Mouse (Mus musculus) MEL (cell line): ENCODE measurements around the gene Gnrhr. TPM values are rescaled to one million over a fixed set of nuclear protein-coding genes. Genes with fewer than 3 reads are reported as not detected.

Experiments used
- DNase-seq: peaks from one replicate; pipeline ENCODE4 v3.0.0; 2011; ENCODE audit warnings: low read depth, low spot score
- H3K27ac ChIP-seq: 2 replicates; pipeline ENCODE4 v1.5.1; 2012; ENCODE audit warnings: low read depth, mild to moderate bottlenecking, control low read depth, low read length, moderate library complexity; ENCODE audit not compliant: control insufficient read depth
- H3K27me3 ChIP-seq, 2 experiments: fragments of 150-350 bp in 1 of 2; sonication (generic) in 1 of 2; 2 replicates each; pipeline ENCODE4 v1.6.1; 2012; ENCODE audit warnings: low read length in 2 of 2, mild to moderate bottlenecking in 2 of 2, improper control_type of control experiment in 1 of 2, moderate library complexity in 1 of 2; ENCODE audit not compliant: insufficient read depth in 2 of 2, control insufficient read depth in 1 of 2
- H3K36me3 ChIP-seq, 2 experiments: 2 replicates each; pipeline ENCODE4 v1.6.1; 2012 to 2014; ENCODE audit warnings: low read length in 2 of 2, improper control_type of control experiment in 1 of 2, inconsistent platforms in 1 of 2, mild to moderate bottlenecking in 1 of 2; ENCODE audit not compliant: insufficient read depth in 2 of 2, control insufficient read depth in 1 of 2
- H3K4me1 ChIP-seq, 2 experiments: fragments of 150-350 bp in 1 of 2; sonication (generic) in 1 of 2; 2 replicates each; pipeline ENCODE4 v1.6.1; 2012; ENCODE audit warnings: low read length in 2 of 2, improper control_type of control experiment in 1 of 2, mild to moderate bottlenecking in 1 of 2; ENCODE audit not compliant: insufficient read depth in 2 of 2, control insufficient read depth in 1 of 2
- H3K4me3 ChIP-seq, 2 experiments: fragments of 150-350 bp in 1 of 2; sonication (generic) in 1 of 2; 2 replicates each; pipeline ENCODE4 v1.5.1; 2012; ENCODE audit warnings: low read depth in 2 of 2, low read length in 2 of 2, mild to moderate bottlenecking in 2 of 2, moderate library complexity in 2 of 2, control low read depth in 1 of 2, improper control_type of control experiment in 1 of 2; ENCODE audit not compliant: control insufficient read depth in 1 of 2, insufficient read depth in 1 of 2
- H3K79me2 ChIP-seq: 2 replicates; pipeline ENCODE4 v1.6.1; 2012; ENCODE audit warnings: mild to moderate bottlenecking, low read length, moderate library complexity; ENCODE audit not compliant: control insufficient read depth, poor library complexity, insufficient read depth
- H3K9ac ChIP-seq: 2 replicates; pipeline ENCODE4 v1.6.1; 2012; ENCODE audit warnings: low read depth, mild to moderate bottlenecking, control low read depth, low read length, moderate library complexity; ENCODE audit not compliant: control insufficient read depth, poor library complexity, severe bottlenecking
- H3K9me3 ChIP-seq: fragments of 150-350 bp; sonication (generic); replicated peaks from 2 replicates; pipeline ENCODE4 v1.6.1; 2012; ENCODE audit warnings: mild to moderate bottlenecking, low read length, improper control_type of control experiment, moderate library complexity; ENCODE audit not compliant: insufficient read depth
- CHD2 ChIP-seq: IDR thresholded peaks from 2 replicates; pipeline ENCODE4 v1.6.1; 2011; ENCODE audit warnings: low read length, improper control_type of control experiment
- CTCF ChIP-seq, 3 experiments: IDR thresholded peaks in 2 of 3; conservative IDR thresholded peaks in 1 of 3; 2 replicates each; pipeline ENCODE4 v1.5.1; 2011 to 2012; ENCODE audit warnings: low read length in 3 of 3, low read depth in 2 of 3, mild to moderate bottlenecking in 2 of 3, improper control_type of control experiment in 1 of 3, inconsistent platforms in 1 of 3, mixed read lengths in 1 of 3, moderate library complexity in 1 of 3; ENCODE audit not compliant: control insufficient read depth in 1 of 3, insufficient read depth in 1 of 3, poor library complexity in 1 of 3, severe bottlenecking in 1 of 3
- ETS1 ChIP-seq: IDR thresholded peaks from 2 replicates; pipeline ENCODE4 v1.6.1; 2012; ENCODE audit warnings: low read depth, mild to moderate bottlenecking, inconsistent platforms, low read length, improper control_type of control experiment, moderate library complexity
- GABPA ChIP-seq: IDR thresholded peaks from 2 replicates; pipeline ENCODE4 v1.6.1; 2012; ENCODE audit warnings: low read depth, mild to moderate bottlenecking, inconsistent platforms, low read length, improper control_type of control experiment, moderate library complexity
- GATA1 ChIP-seq: IDR thresholded peaks from 2 replicates; pipeline ENCODE4 v1.6.1; 2011; ENCODE audit warnings: low read depth, low read length, improper control_type of control experiment
- MAX ChIP-seq: IDR thresholded peaks from 2 replicates; pipeline ENCODE4 v1.6.1; 2011; ENCODE audit warnings: low read length, improper control_type of control experiment
- MEF2A ChIP-seq: IDR thresholded peaks from 2 replicates; pipeline ENCODE4 v1.6.1; 2014; ENCODE audit warnings: low read depth, mild to moderate bottlenecking, inconsistent platforms, low read length, improper control_type of control experiment; ENCODE audit not compliant: poor library complexity, insufficient replicate concordance, severe bottlenecking; ENCODE audit errors: extremely low read depth
- MXI1 ChIP-seq: IDR thresholded peaks from 2 replicates; pipeline ENCODE4 v1.6.1; 2011; ENCODE audit warnings: mild to moderate bottlenecking, low read depth, low read length, improper control_type of control experiment
- POLR2AphosphoS5 ChIP-seq: IDR thresholded peaks from 2 replicates; pipeline ENCODE4 v1.6.1; 2012; ENCODE audit warnings: low read depth, borderline replicate concordance, mild to moderate bottlenecking, inconsistent platforms, low read length, moderate library complexity, mixed read lengths
- RAD21 ChIP-seq: IDR thresholded peaks from 2 replicates; pipeline ENCODE4 v1.6.1; 2011; ENCODE audit warnings: mild to moderate bottlenecking, low read depth, low read length, improper control_type of control experiment
- SIN3A ChIP-seq: IDR thresholded peaks from 2 replicates; pipeline ENCODE4 v1.6.1; 2012; ENCODE audit warnings: low read length, improper control_type of control experiment, inconsistent platforms
- SMC3 ChIP-seq: IDR thresholded peaks from 2 replicates; pipeline ENCODE4 v1.6.1; 2011; ENCODE audit warnings: low read depth, low read length, improper control_type of control experiment
- TAL1 ChIP-seq: IDR thresholded peaks from 2 replicates; pipeline ENCODE4 v1.6.1; 2012; ENCODE audit warnings: mild to moderate bottlenecking, inconsistent platforms, low read length, moderate library complexity, mixed read lengths
- TBP ChIP-seq: IDR thresholded peaks from 2 replicates; pipeline ENCODE4 v1.8.0; 2011; ENCODE audit warnings: low read depth, low read length, improper control_type of control experiment
- ZC3H11A ChIP-seq: IDR thresholded peaks from 2 replicates; pipeline ENCODE4 v1.6.1; 2012; ENCODE audit warnings: low read depth, mild to moderate bottlenecking, inconsistent platforms, low read length, improper control_type of control experiment
- ZMIZ1 ChIP-seq: IDR thresholded peaks from 2 replicates; pipeline ENCODE4 v1.6.1; 2012; ENCODE audit warnings: low read depth, mild to moderate bottlenecking, inconsistent platforms, low read length, improper control_type of control experiment, moderate library complexity
- polyA plus RNA-seq, 2 experiments: library from polyadenylated mRNA; stranded (reverse) in 1 of 2; unstranded in 1 of 2; fragments of >175 nt in 1 of 2; fragments of >200 nt in 1 of 2; gene quantifications; 2 replicates each; pipeline versions ENCODE4 v1.2.1 to v1.2.4; 2012; ENCODE audit warnings: low replicate concordance in 2 of 2, low read depth in 1 of 2; ENCODE audit not compliant: insufficient read length in 2 of 2, insufficient read depth in 1 of 2, missing spikeins in 1 of 2
- total RNA-seq: library from RNA; depleted of rRNA; stranded (reverse); fragments of 300-350 nt; gene quantifications from 2 replicates; pipeline ENCODE4 v1.2.3, GENCODE M21; 2012

Gene Gnrhr
- total and polyA plus RNA-seq, 3 experiments: not detected

GRCm38 (mm10) chr5:86190770-86191169 is 6.9 kb downstream of the Gnrhr start:
- no peaks in the 10 kb centered on the region for H3K9me3 ChIP-seq
- no peak overlapping the region for H3K4me3 ChIP-seq
- peaks cover 5 to 7% of the 10 kb centered on the region in 2 experiments; a peak in 3 of 4 replicates for H3K27me3 ChIP-seq
- H3K36me3 ChIP-seq: no peaks in the 10 kb centered on the region
- TF ChIP-seq RAD21 (peak; percentile 58), POLR2AphosphoS5 (no peak), CTCF (IDR thresholded peaks at IDR 0.05 in 2 of 3, conservative IDR thresholded peaks at IDR 0.05 in 1 of 3; ENCODE audit: control insufficient read depth in 1 of 3, insufficient read depth in 1 of 3, low read depth in 2 of 3, low read length in 3 of 3, poor library complexity in 1 of 3, severe bottlenecking in 1 of 3) (peak; percentile 45 to 59 (median 47)), SMC3 (peak; percentile 65), CHD2 (no peak), TBP (no peak), TAL1 (no peak), ZC3H11A (peak; percentile 44), GABPA (no peak)
- H3K27ac ChIP-seq: no peak overlapping the region
- no peak overlapping the region for H3K9ac ChIP-seq
- DNase-seq: peak; percentile 77
- H3K79me2 ChIP-seq: no peaks in the 10 kb centered on the region
- H3K4me1 ChIP-seq: no peaks in the 10 kb centered on the region; a peak in 1 of 4 replicates

GRCm38 (mm10) chr5:86190290-86190689 is 7.4 kb downstream of the Gnrhr start:
- Histone ChIP-seq H3K27me3 (peaks cover 5 to 7% of the 10 kb centered on the region in 2 experiments; a peak in 3 of 4 replicates), H3K4me3 (no peak overlapping the region), H3K79me2 (no peaks in the 10 kb centered on the region), H3K9me3 (no peaks in the 10 kb centered on the region), H3K9ac (no peak overlapping the region), H3K27ac (no peak overlapping the region), H3K4me1 (no peaks in the 10 kb centered on the region; a peak in 1 of 4 replicates)
- no peak for DNase-seq
- no peak for TF ChIP-seq CTCF (IDR thresholded peaks at IDR 0.05 in 2 of 3, conservative IDR thresholded peaks at IDR 0.05 in 1 of 3; ENCODE audit: control insufficient read depth in 1 of 3, insufficient read depth in 1 of 3, low read depth in 2 of 3, low read length in 3 of 3, poor library complexity in 1 of 3, severe bottlenecking in 1 of 3)
- no peak for TF ChIP-seq ETS1
- TF ChIP-seq ZMIZ1: no peak
- TF ChIP-seq TBP: no peak
- TF ChIP-seq MXI1: no peak
- no peak for TF ChIP-seq MAX
- no peak for TF ChIP-seq SIN3A
- no peak for TF ChIP-seq MEF2A
- no peak for TF ChIP-seq GABPA
- TF ChIP-seq SMC3: no peak
- no peak for TF ChIP-seq GATA1
- TF ChIP-seq, all 39 proteins: peak for 0
- no peaks in the 10 kb centered on the region for H3K36me3 ChIP-seq
